Mouse (Mus musculus) brain, embryonic 14.5 days (tissue): ENCODE measurements around the gene Papolb.

Experiments
- CTCF ChIP-seq: fragments of 200-500 bp; IDR thresholded peaks from 2 replicates; pipeline ENCODE4 v1.5.1; 2012; ENCODE audit warnings: inconsistent platforms, mild to moderate bottlenecking, moderate library complexity, borderline replicate concordance; ENCODE audit not compliant: insufficient read depth, insufficient read length; ENCODE audit errors: extremely low read depth
- POLR2A ChIP-seq: fragments of 200-500 bp; IDR thresholded peaks from 2 replicates; pipeline ENCODE4 v1.6.1; 2012; ENCODE audit warnings: mild to moderate bottlenecking, inconsistent platforms, borderline replicate concordance; ENCODE audit not compliant: poor library complexity, insufficient read depth, insufficient read length, severe bottlenecking; ENCODE audit errors: extremely low read depth

GRCm38 (mm10) chr5:142478829-142479435 is 50.9 kb downstream of the Papolb start:
- peak; percentile 95 for TF ChIP-seq CTCF
- no peak for TF ChIP-seq POLR2A
